Mouse (Mus musculus): ENCODE results near the gene Ang6.
"Not testable (repeated sequence)": the region's sequence is repeated elsewhere in the genome, so short reads cannot be mapped to it uniquely, and the experiment has no call there.

DNA sequence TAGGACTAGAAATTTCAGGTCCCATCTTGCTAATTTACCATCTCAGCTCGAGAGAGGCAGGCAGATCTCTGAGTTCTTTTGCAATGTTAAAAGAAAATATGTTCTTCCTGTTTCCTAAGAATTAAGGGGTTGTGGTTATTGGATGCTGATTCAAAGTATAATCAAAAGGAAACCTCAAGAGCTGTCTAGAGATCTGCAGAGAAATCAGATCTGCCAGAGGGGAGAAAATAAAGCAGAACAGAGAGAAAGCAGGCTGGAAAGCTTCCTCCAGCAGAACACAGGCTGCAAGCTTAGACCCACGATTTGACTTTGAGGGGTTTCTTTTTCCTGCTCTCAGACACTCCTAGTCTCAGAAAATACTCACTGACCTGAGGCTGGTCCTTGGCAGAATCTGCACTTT, 7.6 kb upstream of the Ang6 start:
- TF ChIP-seq CTCF, EP300 (IDR thresholded peaks at IDR 0.05; ENCODE audit: low read depth): not testable (repeated sequence)
